Mouse (Mus musculus): ENCODE data around the gene Zcchc4.

DNA sequence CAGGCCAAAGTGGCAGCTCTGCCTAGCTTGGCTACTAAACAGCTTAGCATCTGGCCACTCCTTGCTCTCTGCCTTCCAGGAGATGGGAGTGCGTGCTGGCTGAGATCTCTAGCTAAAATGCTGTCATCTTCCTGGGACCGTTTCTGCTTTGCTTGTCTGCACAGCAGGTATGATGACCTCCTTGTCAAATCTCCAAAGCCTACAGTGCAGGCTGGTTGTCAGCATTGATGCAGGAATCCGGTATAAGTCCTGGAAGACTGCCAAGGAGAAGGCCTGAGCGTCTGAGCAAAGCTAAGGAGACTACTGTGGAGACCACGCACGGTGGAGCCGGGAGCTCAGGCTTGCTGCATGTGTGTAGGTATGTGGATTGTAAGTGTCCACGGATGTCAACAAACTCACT is at the start of gene Zcchc4:
- TF ChIP-seq CTCF (IDR thresholded peaks at IDR 0.05; ENCODE audit: borderline replicate concordance, extremely low read depth, insufficient read depth, insufficient read length): no peak
- no peak for TF ChIP-seq POLR2A (IDR thresholded peaks at IDR 0.05; ENCODE audit: borderline replicate concordance, extremely low read depth, insufficient read depth, insufficient read length, poor library complexity, severe bottlenecking)
